20 mouse cellular contexts compared by ENCODE assay signal in the genomic region with DNA sequence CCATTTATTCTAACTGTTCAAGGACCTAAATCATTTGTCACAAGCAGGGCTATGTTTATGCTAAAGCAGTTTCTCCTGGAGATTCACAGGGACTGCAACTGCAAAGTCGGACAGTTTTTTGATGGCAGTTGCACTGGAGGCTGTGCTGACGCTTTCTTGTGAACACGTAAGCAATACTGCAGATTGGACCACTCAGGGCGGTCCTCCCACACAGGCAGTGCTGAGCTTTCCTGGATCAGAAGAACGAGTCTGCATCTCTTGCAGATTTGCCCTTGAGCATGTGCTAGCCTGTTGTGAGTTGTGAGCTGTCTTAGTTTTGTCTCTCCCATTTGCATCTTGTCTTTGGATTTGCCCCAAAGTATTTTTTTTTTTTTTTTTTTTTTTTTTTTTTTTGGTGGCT. TPM values are rescaled to one million over a fixed set of nuclear protein-coding genes. Genes with fewer than 3 reads are reported as not detected.
A peak's percentile ranks its signal among the peaks of the same experiment; 100 is the strongest.
DNase-seq lines count a peak whose midpoint lies in the region; ATAC-seq lines count a peak whose summit lies in the region.
"Had no signal": no experiment of that assay in that cellular context is flagged by ENCODE, and none has a peak within 500 bp of the region (broad histone marks: within the 10 kb centered on the region; RNA-seq: fewer than 3 reads in every experiment).

No protein-coding gene starts in this region.

- peaks cover 19% of the 10 kb centered on the region for H3K4me1 ChIP-seq in forebrain, embryonic 16.5 days (replicated peaks; ENCODE audit: control insufficient read depth, insufficient read depth, low read length)
- H3K4me1 ChIP-seq in forebrain, embryonic 13.5 days: peaks cover 26% of the 10 kb centered on the region
- peaks cover 28% of the 10 kb centered on the region for H3K4me1 ChIP-seq in neural tube, embryonic 15.5 days

- no peak overlapping the region for H3K4me2 ChIP-seq in forebrain, embryonic 16.5 days (ENCODE audit: low read length)
- no peak overlapping the region for H3K4me2 ChIP-seq in forebrain, embryonic 13.5 days
- no peak overlapping the region for H3K4me2 ChIP-seq in neural tube, embryonic 15.5 days
- H3K4me2 ChIP-seq: heart, embryonic 12.5 days; limb, embryonic 13.5 days; stomach, embryonic 15.5 days had no signal

- peak overlapping the region; percentile 37; the same call in 1 of the 2 replicates for H3K27ac ChIP-seq in forebrain, embryonic 16.5 days (ENCODE audit: low read length)
- H3K27ac ChIP-seq in forebrain, embryonic 13.5 days: no peak overlapping the region
- H3K27ac ChIP-seq in neural tube, embryonic 15.5 days (replicated peaks): no peak overlapping the region
- H3K27ac ChIP-seq: limb, embryonic 13.5 days; liver, embryonic 14.5 days; stomach, embryonic 15.5 days had no signal

- no peak overlapping the region for H3K9ac ChIP-seq in forebrain, embryonic 16.5 days (replicated peaks; ENCODE audit: low read depth, low read length)
- H3K9ac ChIP-seq in forebrain, embryonic 13.5 days: no peak overlapping the region
- no peak overlapping the region for H3K9ac ChIP-seq in neural tube, embryonic 15.5 days (replicated peaks)
- H3K9ac ChIP-seq: heart, embryonic 12.5 days; limb, embryonic 13.5 days; liver, embryonic 14.5 days; stomach, embryonic 15.5 days had no signal

- H3K36me3 ChIP-seq in forebrain, embryonic 16.5 days (ENCODE audit: control insufficient read depth, insufficient read depth): no peaks in the 10 kb centered on the region
- H3K36me3 ChIP-seq in forebrain, embryonic 13.5 days (ENCODE audit: poor library complexity, severe bottlenecking): no peaks in the 10 kb centered on the region
- H3K36me3 ChIP-seq in neural tube, embryonic 15.5 days: peaks cover 4% of the 10 kb centered on the region; the same call in 1 of the 2 replicates
- H3K36me3 ChIP-seq: stomach, embryonic 15.5 days had no signal

- DNase-seq in left cerebral cortex, adult 18-20 months (ENCODE audit: low spot score in 2 of 2): peak; percentile 50 to 63
- no peak for DNase-seq in left cerebral cortex, adult 11 months (ENCODE audit: low spot score)
- peak; percentile 19 for DNase-seq in fat pad, adult 2 months (ENCODE audit: extremely low read depth, low read depth, low spot score)
- peak; percentile 13 for DNase-seq in left cerebral cortex, postnatal 4 days
- DNase-seq in lung, postnatal 14 days: no peak
- DNase-seq: adrenal gland, postnatal 10 days; cerebellum, adult 2 months; kidney, adult 18-20 months; kidney, postnatal 10 days; spleen, adult 18-20 months had no signal

- peak; percentile 57 for ATAC-seq in forebrain, embryonic 16.5 days
- no peak; the same call in 1 of the 2 replicates for ATAC-seq in forebrain, embryonic 13.5 days
- no peak for ATAC-seq in neural tube, embryonic 15.5 days (ENCODE audit: low FRiP score)
- ATAC-seq: hindbrain, embryonic 16.5 days; lung, postnatal 0 days had no signal

- no peak overlapping the region for H3K4me3 ChIP-seq in forebrain, embryonic 16.5 days (replicated peaks; ENCODE audit: low read length)
- H3K4me3 ChIP-seq in forebrain, embryonic 13.5 days: no peak overlapping the region
- H3K4me3 ChIP-seq in neural tube, embryonic 15.5 days (replicated peaks): no peak overlapping the region
- H3K4me3 ChIP-seq: heart, embryonic 12.5 days; limb, embryonic 13.5 days; stomach, embryonic 15.5 days had no signal

- intact Hi-C loops in left cerebral cortex, postnatal 4 days (cut with DNase I): no loop called here

- no peaks in the 10 kb centered on the region for H3K9me3 ChIP-seq in forebrain, embryonic 16.5 days (ENCODE audit: control insufficient read depth, low read length)
- H3K9me3 ChIP-seq in forebrain, embryonic 13.5 days (replicated peaks): no peaks in the 10 kb centered on the region
- no peaks in the 10 kb centered on the region for H3K9me3 ChIP-seq in neural tube, embryonic 15.5 days (replicated peaks)
- H3K9me3 ChIP-seq: heart, embryonic 12.5 days; limb, embryonic 13.5 days; stomach, embryonic 15.5 days had no signal

- WGBS in forebrain, embryonic 16.5 days: 51% methylated on average over 5 of the region's 5 CpGs
- WGBS in forebrain, embryonic 13.5 days: 78% methylated on average over 5 of the region's 5 CpGs
- 74% methylated on average over 5 of the region's 5 CpGs for WGBS in neural tube, embryonic 15.5 days

- H3K27me3 ChIP-seq in forebrain, embryonic 16.5 days (replicated peaks; ENCODE audit: control insufficient read depth, insufficient read depth, low read length): no peaks in the 10 kb centered on the region
- no peaks in the 10 kb centered on the region for H3K27me3 ChIP-seq in forebrain, embryonic 13.5 days
- no peaks in the 10 kb centered on the region for H3K27me3 ChIP-seq in neural tube, embryonic 15.5 days (replicated peaks)
- H3K27me3 ChIP-seq: heart, embryonic 12.5 days; limb, embryonic 13.5 days; stomach, embryonic 15.5 days had no signal

RNA-seq across cellular contexts. Expression of gene Flrt2, which starts 47.7 kb away (rescaled TPM):
- polyA plus RNA-seq in forebrain, embryonic 16.5 days (2015; fragmentation: Nextera tagmentation; extraction: Ambion mirVana): 36.3 and 43.9 TPM in 2 replicates
- 23.4 and 25.3 TPM in 2 replicates for polyA plus RNA-seq in forebrain, embryonic 13.5 days (2015; fragmentation: Nextera tagmentation; extraction: Ambion mirVana)
- 10 to 100 TPM; 57.7 to 58.4 TPM for total RNA-seq in left cerebral cortex, adult 18-20 months (2021)
- total RNA-seq in left cerebral cortex, postnatal 4 days (2021): 10 to 100 TPM; 65.3 to 68.4 TPM
- 23.7 and 25.5 TPM in 2 replicates for polyA plus RNA-seq in neural tube, embryonic 15.5 days (2015; fragmentation: Nextera tagmentation; extraction: Ambion mirVana)
- total RNA-seq: megakaryocyte-erythroid progenitor cell, adult 5-6 weeks had no signal

Comparison
In these comparisons a context has a peak if more than half of its experiments do, and no peak if none do; other contexts are left out.
1. DNase-seq: peak in left cerebral cortex, adult 18-20 months (2 of 2), fat pad, adult 2 months (single experiment) and left cerebral cortex, postnatal 4 days (single experiment); none in left cerebral cortex, adult 11 months (single experiment) and lung, postnatal 14 days (single experiment).